Mouse (Mus musculus) Patski (cell line): ENCODE measurements at regions not wholly inside any gene's neighbourhood (a gene's known extent, or its start where the extent isn't known, plus 50 kb on each side); places are given as distances from the start of the nearest gene placed in this dataset.
A peak's percentile ranks its signal among the peaks of the same experiment; 100 is the strongest.

Source experiments
- ATAC-seq: fragments of 100-300 bp; one replicate; pipeline ENCODE4 v1.8.0; 2021
- CTCF ChIA-PET: fragments of 350-600 bp; sonication (Branson Sonifier 250); formaldehyde crosslinking; loops from one replicate; lab custom pipeline; 2022; ENCODE audit warnings: inconsistent platforms; lab: Charles Lee
- POLR2A ChIA-PET: fragments of 350-600 bp; sonication (Branson Sonifier 250); formaldehyde crosslinking; loops from one replicate; lab custom pipeline; 2022; ENCODE audit warnings: antibody characterized with exemption, inconsistent platforms; lab: Charles Lee
- DNase-seq: peaks from one replicate; pipeline ENCODE4 v3.0.0-alpha.2; 2011; ENCODE audit warnings: low read depth, low spot score
- H3K27me3 ChIP-seq: fragments of 371-371 bp; one replicate; pipeline ENCODE4 v1.5.1; 2021
- CTCF ChIP-seq: fragments of 100-300 bp; IDR thresholded peaks from one replicate; pipeline ENCODE4 v1.5.1; 2021
- in situ Hi-C: fragments of 300-500 bp; cut with MboI; formaldehyde crosslinking; loops from 3 replicates; pipeline ENCODE4 v1.11.1; 2018; ENCODE audit warnings: low pct_unique_long_range_greater_than_20kb, mixed read lengths

DNA sequence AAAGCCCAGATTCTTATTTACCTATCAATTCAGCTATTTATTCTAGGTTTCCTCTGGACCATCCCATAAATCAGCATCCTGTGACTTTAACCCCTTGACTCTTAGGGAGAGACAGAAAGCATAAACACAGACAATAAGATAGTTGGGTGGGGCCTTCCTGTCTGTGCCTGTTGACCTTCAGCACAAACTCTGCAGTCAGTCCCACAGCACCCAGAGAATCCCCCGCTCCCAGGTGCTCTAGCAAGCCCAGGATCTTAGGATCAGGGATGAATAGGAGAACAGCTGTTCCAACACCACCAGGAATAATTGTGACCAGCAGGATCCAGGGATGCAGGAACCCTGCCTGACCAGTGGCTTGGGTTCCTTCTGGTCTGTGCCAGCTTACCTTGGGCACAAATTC, 107.8 kb downstream of the Basp1 start:
- no peak for ATAC-seq
- ChIA-PET POLR2A (no interaction called here), CTCF (no interaction called here)
- in situ Hi-C loops = no loop called here
- no peaks in the 10 kb centered on the region for H3K27me3 ChIP-seq
- DNase-seq = no peak
- no peak for TF ChIP-seq CTCF

DNA sequence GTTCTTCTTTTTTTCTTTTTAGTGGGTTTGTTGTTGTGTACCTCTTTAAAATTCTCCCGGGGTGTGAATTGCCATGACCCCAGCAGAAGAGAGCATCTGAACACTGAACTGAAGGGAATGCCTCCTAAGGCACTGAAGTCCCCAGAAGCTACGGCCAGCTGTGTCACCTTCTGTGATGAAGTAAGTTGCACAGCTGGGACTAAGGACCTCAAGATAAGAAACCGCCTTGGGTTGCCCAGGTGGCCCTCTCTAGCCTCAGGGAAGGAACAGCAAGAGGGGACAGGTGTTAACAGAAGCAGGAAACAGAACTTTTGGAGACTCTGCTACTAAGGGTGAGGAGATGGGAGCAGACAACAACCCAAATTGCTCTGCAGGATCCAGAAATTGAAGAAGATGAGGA, 110.2 kb downstream of the Basp1 start:
- ATAC-seq (no peak), DNase-seq (no peak)
- no peaks in the 10 kb centered on the region for H3K27me3 ChIP-seq
- ChIA-PET POLR2A (no interaction called here), CTCF (no interaction called here)
- in situ Hi-C loops = no loop called here
- no peak for TF ChIP-seq CTCF

DNA sequence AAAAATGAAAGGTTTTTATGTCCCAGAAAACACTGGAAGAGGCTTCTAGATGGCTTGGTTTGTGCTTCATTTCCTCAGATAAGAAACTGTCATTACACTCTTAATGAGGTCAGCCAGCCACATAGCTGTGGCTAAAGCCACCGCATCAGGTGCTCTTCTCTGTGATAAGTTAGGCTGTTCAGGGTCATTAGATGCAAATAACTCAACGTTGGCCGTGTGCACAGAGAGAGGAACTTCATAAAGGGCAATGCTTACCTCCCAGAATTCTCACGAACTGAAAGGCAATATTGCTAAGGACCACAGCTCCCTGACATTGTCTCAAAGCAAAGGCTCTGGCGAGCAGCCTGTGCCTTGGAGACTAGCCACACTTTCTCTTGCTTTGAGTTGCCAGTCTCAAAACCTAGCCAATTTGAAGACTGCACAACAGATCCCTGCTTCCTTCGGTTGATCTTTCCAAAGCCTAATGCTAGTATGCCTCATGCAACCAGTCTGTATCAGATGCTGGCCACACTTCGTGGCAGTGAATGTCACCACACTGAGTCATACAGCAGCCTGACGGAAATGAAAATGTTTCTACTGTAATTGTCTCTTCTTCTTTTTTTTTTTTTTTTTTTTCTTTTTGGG, 110.8 kb downstream of the Basp1 start:
- TF ChIP-seq CTCF = no peak
- H3K27me3 ChIP-seq = no peaks in the 10 kb centered on the region
- in situ Hi-C loops = no loop called here
- ChIA-PET POLR2A (no interaction called here), CTCF (no interaction called here)
- ATAC-seq (peak; percentile 84), DNase-seq (no peak)

DNA sequence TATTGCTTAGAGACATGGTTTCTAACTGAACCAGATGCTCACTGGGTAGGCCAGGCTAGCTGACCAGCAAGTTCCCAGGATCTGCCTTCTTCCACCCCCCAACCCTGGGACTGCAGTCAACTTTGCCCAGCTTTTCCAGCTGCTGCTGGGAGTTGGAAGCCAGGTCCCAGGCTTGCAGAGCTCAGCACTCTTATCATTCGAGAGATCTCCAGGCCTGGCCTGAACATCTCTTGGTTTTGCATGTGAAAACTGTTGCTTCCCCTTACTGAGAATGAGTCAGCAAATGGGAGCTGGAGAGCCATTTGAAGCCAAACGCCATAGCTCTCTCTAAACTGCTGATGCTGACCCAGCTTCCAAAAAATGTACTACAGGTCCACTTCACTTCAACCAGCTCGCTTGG, 111.8 kb downstream of the Basp1 start:
- in situ Hi-C loops = no loop called here
- ChIA-PET POLR2A (no interaction called here), CTCF (no interaction called here)
- H3K27me3 ChIP-seq = no peaks in the 10 kb centered on the region
- TF ChIP-seq CTCF = no peak
- ATAC-seq (peak; percentile 20), DNase-seq (no peak)

DNA sequence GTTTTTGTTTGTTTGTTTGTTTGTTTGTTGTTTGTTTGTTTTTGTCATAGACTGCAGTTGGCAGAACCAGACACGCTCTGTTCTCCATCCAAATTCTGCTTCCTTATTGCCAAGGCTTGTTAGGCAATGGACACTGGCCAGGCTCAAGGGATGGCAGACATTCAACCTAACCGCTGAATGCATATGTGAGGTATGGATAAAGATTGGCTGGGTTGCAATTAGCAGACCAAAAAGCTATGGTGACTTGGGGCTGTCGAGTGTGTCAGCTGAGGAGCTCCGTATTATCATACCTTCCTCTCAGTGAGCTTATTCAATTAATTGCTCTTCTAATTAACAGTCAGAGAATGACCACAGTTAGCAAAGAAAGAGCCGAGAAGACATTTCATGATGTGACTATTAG, 116.3 kb downstream of the Basp1 start:
- POLR2A ChIA-PET = no interaction called here
- CTCF ChIA-PET = no interaction called here

DNA sequence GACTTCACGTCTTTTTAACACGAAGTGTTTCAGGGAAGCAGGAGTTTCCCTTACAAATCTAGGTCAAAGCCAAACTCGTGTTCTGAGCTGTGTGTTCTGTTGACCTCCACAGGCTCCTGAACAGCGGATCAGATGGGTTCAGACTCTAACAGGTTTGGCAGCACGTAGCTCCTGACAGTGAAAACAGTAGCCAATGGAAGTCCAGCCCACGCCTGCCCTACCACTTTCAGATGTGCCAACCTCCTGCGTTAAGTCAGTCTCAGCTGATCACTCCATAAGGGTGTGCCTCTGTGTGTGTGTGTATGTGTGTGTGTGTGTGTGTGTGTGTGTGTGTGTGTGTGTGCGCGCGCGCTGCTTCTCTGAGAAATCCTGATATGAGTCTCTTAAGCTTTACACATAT, 116.8 kb downstream of the Basp1 start:
- H3K27me3 ChIP-seq = peaks cover 3% of the 10 kb centered on the region
- ATAC-seq = no peak
- POLR2A ChIA-PET = interaction anchor here (0.8 kb wide), 1 partner anchor 325 kb away, joined by 5 read pairs; no protein-coding TSS in a partner anchor
- TF ChIP-seq CTCF = no peak
- no peak for DNase-seq
- in situ Hi-C loops = no loop called here
- CTCF ChIA-PET = no interaction called here

More for the DNA sequence above, 116.3 kb downstream of the Basp1 start:
- no peak for TF ChIP-seq CTCF
- no peak for DNase-seq
- peaks cover 3% of the 10 kb centered on the region for H3K27me3 ChIP-seq
- no peak for ATAC-seq
- in situ Hi-C loops = no loop called here

DNA sequence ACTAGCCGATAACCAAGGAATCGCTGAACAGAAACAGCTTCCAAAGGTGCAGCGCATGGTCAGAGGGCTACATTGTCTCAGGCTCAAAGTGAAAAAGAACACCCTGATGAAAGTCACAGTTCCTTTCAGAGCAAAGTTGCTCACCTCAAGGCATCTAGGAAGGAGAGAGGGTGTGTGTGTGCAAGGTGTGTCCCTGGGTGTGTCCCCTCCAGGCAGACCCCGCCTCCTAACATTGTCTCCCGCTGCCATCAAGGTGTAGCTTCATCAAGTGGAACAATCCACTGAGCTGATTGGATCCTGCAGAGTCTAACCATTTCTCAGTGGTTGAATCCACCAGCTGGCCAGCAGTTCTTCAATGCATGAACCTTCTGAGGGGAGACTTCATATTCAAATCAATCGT, 117.8 kb downstream of the Basp1 start:
- TF ChIP-seq CTCF = no peak
- ATAC-seq = no peak
- DNase-seq = no peak
- CTCF ChIA-PET = no interaction called here
- peaks cover 3% of the 10 kb centered on the region for H3K27me3 ChIP-seq
- in situ Hi-C loops = no loop called here
- POLR2A ChIA-PET = no interaction called here

DNA sequence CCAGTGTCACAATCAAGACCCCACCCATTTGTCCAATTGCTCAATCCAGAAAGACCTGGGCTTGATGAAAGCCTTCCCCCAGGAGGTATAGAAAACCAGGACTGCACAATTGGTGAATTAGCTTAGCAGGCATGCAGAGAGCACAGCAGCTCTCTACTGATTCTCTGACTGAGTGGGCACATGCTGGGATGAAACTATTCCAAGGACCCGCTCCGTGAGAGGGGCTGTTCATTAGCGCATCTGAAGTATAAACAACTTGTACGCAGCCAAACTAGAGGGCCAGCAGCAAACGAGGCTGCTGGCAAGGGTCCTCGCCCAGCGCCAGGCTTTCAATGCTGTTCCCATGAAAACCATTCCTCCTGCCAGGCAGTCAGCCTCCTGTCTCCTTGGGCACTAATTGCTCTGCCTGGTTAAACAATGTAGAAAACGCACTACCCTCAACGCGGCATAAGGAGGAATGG, 122.3 kb downstream of the Basp1 start:
- TF ChIP-seq CTCF = no peak
- ATAC-seq = no peak
- in situ Hi-C loops = no loop called here
- peaks cover 3% of the 10 kb centered on the region for H3K27me3 ChIP-seq
- CTCF ChIA-PET = interaction anchor here (1.0 kb wide), 1 partner anchor 8 kb away, joined by 3 read pairs; no protein-coding TSS in a partner anchor
- POLR2A ChIA-PET = no interaction called here
- DNase-seq = no peak

DNA sequence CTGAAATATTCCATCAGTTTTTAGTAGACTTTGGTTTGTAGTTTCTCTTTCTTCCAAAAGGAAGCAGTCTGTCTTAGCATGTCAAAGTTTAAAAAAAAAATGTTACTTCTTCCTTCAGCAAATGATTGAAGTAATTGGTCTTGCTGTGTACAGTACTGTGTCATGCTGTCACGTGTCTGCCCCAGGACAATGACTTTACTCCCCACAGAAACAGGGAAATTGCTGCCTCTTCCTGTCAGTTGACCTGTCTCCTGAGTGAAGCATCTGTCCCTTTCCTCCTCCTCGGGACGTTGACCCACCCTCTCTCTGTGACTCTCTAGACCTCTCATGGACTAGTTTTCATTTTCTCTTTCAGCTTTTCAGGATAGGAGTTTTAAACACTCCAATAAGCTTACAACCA, 125.7 kb downstream of the Basp1 start:
- TF ChIP-seq CTCF = no peak

DNA sequence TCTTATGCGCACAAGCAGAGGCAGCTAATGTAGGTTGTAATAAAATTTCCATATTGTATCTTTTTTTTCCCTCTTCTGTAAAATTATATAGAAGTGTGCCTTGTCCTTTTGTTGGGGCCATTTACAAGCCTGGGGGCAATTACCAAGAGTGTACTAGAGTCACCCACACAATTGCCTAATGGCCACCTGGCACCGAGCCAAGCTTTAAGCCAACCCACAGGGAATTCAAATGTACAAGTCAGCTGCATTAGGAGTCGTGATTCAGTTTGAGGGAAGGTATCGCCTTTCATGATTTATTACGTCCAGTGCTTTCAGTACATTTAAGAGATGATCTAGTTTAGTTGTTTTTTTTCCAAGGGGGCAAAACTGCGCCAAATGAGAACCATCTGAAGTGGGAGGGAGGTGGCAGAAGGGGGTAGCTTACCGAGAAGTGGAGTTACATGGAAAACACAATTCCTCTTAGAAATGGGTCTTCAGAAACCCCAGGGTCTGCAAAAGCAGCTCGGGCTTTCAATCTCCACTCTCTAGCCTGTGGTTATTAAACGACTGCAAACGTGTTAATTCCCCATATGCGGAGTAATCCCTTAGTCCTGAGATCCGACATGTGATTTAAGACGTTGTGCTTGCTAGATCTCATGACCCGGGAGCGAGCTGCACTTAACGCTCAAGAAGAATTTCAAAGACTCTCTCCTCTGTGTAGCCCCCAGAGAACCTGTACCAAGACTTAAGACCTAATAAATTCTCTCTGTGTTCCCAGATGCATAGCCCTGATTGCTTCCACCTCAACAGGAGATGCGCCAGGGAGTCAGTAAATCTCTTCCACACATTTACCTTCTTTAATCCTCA, 129.0 kb downstream of the Basp1 start:
- no peaks in the 10 kb centered on the region for H3K27me3 ChIP-seq
- CTCF ChIA-PET = interaction anchor here (0.8 to 1.8 kb wide), 3 partner anchors 14 to 19 kb away, joined by 3 to 8 read pairs (median 3); no protein-coding TSS in a partner anchor
- TF ChIP-seq CTCF = no peak
- POLR2A ChIA-PET = no interaction called here
- in situ Hi-C loops = loop anchor here (5.0 kb wide), 1 partner anchor 118 kb away; no protein-coding TSS in a partner anchor
- ATAC-seq (no peak), DNase-seq (peak; percentile 31)

More for the DNA sequence above, 125.7 kb downstream of the Basp1 start:
- DNase-seq (no peak), ATAC-seq (no peak)
- POLR2A ChIA-PET = no interaction called here
- in situ Hi-C loops = no loop called here
- CTCF ChIA-PET = interaction anchor here (1.5 kb wide), 1 partner anchor 9 kb away, joined by 4 read pairs; no protein-coding TSS in a partner anchor
- peaks cover 3% of the 10 kb centered on the region for H3K27me3 ChIP-seq

DNA sequence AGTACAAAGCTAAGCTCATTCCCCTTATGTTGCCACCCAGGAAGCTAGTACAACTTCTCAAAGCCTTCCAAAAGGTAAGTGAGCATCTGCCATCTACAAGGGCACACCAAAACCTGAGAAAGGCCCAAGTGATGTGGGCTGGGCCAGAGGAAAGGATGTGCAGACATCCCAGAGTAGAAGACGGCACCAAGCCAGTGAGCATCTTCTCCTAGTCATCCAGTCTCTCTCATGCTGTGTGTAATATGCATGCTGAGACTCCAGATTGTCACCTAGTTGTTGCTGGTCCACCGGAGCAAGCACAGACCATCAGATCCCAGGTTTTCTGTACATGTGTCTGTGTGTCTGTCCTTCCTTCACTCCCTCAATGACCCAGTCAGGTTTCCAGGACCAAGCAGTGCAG, 129.9 kb downstream of the Basp1 start:
- ChIA-PET POLR2A (no interaction called here), CTCF (interaction anchor here (1.3 to 1.8 kb wide), 2 partner anchors 13 to 14 kb away, joined by 3 to 8 read pairs; no protein-coding TSS in a partner anchor)
- ATAC-seq (no peak), DNase-seq (no peak)
- no peaks in the 10 kb centered on the region for H3K27me3 ChIP-seq
- in situ Hi-C loops = loop anchor here (5.0 kb wide), 1 partner anchor 119 kb away; no protein-coding TSS in a partner anchor
- TF ChIP-seq CTCF = no peak
